Mouse (Mus musculus): ENCODE measurements around the gene Hnrnpab.

Gene Hnrnpab

GRCm38 (mm10) chr11:51606447-51607095, at the start of gene Hnrnpab:
Gene Hnrnpab, minus strand, starts transcription at chr11:51606847.
- peak; percentile 92 for DNase-seq (ENCODE audit: low read depth, low spot score)

GRCm38 (mm10) chr11:51654891-51655290, 48.2 kb upstream of the Hnrnpab start:
- no peak for DNase-seq (ENCODE audit: low read depth, low spot score)

DNA sequence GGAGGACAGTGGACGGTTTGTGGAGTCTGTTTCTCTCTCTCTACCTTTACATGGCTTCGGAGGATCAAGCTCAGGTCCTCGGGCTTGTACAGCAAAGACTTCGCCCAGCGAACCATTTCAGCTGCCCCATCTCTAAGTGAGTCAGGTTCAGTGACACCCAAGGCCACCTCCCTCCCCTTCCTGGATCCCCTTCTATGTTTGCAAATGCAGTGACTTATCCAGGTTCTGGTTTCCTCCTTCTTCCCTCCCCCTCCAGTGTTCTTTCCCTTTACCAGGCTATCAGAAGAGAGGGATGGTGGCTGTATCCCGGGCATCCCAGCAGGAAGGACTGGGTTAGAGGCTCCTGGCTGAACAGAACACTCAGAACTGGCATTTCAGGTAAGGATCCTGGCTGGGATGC, 47.1 kb upstream of the Hnrnpab start:
- no peak for DNase-seq (ENCODE audit: low read depth, low spot score)

DNA sequence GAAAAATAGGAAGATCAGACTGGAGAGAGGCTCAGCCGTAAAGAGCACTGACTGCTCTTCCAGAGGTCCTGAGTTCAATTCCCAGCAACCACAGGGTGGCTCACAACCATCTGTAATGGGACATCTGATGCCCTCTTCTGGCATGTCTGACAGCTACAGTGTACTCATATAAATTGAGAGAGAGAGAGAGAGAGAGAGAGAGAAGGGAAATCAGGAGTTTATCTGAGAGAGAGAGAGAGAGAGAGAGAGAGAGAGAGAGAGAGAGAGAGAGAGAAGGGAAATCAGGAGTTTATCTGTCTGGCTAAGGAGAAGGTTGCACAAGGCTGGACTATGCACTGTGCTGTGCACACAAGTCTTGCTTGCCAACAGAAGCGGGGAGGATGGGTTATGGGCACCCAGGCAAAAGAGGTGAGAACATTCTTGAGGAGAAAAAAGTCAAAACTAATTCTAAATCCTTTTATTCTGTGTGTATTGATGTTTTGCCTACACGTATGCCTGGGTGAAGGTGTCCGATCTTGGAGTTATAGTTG, 46.3 kb upstream of the Hnrnpab start:
- no peak for DNase-seq (ENCODE audit: low read depth, low spot score)

GRCm38 (mm10) chr11:51650691-51651515, 44.3 kb upstream of the Hnrnpab start, which contains the start of the genes N4bp3 and D930048N14Rik:
Gene N4bp3, minus strand, starts transcription at chr11:51650842.
Gene D930048N14Rik, plus strand, starts transcription at chr11:51650954.
- DNase-seq (ENCODE audit: low read depth, low spot score) = no peak

GRCm38 (mm10) chr11:51650261-51650660, 43.6 kb upstream of the Hnrnpab start:
- no peak for DNase-seq (ENCODE audit: low read depth, low spot score)

- no peak for DNase-seq (ENCODE audit: low read depth, low spot score)
These were observed 43.2 kb upstream of the Hnrnpab start for GRCm38 (mm10) chr11:51649889-51650199.

DNA sequence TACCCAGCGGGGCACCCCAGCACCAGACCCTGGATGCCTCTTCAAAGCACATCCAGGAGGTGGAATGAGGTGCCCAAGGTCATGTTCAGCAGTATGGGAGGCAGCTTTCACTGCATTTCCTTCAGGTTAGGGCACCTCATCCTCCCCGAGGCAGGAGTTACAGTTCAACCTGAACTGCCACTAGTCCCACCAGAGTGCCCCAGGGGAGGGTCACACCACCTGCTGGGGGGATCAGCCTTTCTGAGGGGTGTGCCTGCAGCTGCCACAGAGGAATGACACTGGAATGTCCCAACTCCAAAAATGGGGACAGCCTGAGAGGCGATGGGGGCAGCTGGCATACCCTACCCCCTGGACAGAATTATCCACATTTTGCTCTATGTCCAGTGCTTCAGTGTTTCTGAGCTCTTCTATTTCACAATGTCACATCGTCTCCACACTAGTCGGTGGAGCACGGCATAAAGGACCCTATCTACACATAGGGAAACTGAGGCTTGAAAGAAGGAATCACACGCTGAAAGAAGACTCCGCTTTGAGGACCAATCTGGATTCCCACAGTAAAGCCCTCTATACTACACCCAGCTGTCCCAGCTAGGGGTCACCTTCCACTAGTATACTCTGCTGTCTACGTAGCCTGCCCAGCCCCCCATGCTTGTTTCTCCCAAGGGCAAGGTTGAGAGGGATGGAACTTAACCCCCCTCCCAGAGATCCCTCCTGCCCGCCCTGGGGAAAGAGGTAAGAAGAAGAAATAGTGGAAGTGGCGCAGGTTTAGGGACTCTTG, 42.7 kb upstream of the Hnrnpab start:
- no peak for DNase-seq (ENCODE audit: low read depth, low spot score)

DNA sequence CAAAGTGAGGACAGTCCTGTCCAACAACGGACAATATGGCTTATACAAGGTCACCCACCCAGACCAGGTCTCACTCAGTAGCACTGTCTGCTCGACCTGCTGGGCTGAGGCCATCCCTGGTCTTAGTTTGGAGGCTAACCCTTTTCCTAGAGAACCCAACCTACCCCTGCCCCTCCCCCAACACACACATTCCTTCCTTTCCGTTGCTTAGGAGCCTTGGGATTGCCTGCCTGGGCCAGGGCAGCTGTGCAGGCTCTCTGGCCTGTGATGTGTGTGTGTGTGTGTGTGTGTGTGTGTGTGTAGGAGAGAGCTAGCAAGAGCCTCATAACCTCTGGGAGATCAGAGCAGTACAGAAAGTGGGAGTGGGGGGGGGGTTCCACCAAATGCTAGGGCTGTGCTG, 41.9 kb upstream of the Hnrnpab start:
- no peak for DNase-seq (ENCODE audit: low read depth, low spot score)

DNA sequence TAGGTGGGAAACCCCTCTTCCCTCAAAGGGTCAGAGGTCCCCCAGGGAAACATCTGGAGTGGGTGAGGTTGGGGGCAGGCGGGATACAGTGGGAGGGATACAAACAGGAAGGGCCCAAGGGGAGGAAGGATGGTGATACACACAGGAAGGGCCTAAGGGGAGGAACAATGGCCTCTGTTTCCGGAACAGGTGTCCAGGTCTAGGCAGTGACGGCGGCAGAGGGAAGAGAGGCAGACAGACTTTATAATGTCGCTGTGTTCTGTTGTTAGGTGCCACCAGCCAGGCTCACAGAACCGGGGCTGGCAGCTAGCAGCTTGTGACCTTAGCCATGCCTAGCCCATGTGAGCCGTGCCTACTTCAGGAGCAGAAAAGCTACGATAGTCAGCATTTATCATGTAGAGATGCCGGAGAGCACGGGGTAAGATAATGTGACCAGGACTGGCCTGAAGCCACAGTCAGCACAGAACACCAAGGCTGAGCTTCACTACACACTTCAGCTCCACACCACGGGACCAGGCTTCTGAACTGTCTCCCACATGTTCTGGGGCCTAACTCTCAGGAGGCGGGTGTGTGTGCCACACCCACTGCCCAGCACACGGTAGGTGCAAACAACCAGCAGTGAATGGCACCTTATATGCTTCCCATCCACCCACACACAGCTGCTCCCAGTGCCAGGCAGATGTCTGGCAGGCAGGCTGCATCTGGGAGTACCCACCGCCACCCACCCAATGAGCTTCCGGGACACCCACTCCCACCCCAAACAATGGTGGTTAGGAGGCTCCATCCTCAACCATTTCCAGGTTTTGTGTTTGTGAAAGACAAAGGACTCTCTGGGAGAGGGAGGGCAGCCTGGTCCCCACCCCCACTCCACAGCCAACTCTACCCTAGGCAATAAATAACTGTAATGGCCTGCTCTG, 40.4 kb upstream of the Hnrnpab start:
- DNase-seq (ENCODE audit: low read depth, low spot score) = no peak

DNA sequence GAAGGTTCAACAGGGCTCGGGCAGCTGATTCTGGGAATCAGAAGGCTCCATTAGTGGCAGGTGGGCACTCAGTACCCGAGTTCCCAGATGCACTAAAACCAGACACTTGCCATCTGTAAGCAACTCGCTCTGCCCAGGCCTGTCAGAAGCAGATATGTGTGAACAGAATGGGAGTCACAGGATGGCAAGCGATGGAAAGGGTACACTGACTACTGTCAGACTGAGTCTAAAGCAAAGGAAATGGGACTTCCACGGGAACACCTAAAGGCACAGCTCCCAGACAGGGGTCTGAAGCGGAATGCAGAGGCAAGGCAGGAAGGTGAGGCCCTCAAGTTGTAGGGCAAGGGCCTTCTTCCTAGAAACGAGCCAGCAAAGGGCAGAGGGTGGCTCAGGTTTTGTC, 39.6 kb upstream of the Hnrnpab start:
- DNase-seq (ENCODE audit: low read depth, low spot score) = no peak

DNA sequence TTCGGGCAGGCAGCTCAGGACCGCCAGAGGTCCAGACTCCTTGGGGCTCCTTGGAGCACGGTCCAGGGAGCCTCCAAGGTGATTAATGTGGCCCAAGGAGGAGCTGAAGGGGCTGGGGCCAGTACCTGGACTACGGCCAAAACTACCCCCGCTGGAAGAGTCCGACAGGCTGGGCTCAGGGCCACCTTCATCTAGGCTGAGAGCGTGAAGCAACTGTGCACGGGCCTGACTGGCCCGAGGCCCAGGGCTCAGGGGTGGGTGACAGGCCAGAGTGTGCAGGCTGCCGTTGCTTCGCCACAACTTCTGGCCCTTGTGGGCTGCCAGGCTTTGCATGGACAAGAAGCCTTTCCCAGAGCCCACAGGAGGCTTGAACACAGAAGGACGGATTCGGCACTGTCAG, 38.6 kb upstream of the Hnrnpab start:
- no peak for DNase-seq (ENCODE audit: low read depth, low spot score)

GRCm38 (mm10) chr11:51644217-51644616, 37.6 kb upstream of the Hnrnpab start:
- no peak for DNase-seq (ENCODE audit: low read depth, low spot score)

GRCm38 (mm10) chr11:51643761-51644160, 37.1 kb upstream of the Hnrnpab start:
- DNase-seq (ENCODE audit: low read depth, low spot score) = no peak

DNA sequence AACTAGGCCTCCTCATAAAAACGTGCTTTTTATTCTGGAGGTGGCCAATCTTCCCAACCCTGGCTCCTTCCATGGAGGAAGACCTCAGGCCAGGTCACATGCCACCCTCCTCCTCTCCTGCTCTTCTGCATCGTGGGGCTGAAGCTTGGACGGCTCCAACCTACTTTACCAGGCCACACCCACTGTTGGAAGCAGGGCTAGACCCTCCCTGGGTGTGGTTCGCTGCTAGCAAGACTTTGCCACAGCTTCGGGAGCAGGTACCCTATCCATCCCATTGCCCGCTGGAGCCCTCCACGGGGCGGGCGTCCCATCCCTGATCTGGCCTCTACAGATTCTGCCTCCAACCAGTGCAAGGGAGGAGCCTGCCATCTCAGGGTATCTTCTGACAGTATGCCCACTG, 36.6 kb upstream of the Hnrnpab start:
- no peak for DNase-seq (ENCODE audit: low read depth, low spot score)

DNA sequence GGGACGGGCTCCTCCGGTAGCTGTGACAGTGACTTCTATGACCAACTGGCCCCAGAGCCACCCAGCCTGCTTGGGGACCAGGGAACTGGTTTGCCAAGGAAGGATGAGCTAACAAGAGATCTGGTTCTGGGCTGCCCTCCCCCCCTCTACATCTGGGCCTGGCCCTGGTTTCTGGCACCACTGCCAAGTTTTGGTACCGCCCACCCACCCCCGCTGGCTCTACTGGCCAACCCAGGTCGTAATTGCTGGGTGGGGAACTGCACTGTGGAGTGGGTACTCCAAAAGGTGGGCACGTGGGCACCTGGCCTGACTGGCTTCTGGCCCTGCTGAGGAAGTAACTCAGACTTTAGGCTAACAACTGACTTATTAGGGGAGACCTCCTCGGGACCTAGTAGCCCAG, 34.1 kb upstream of the Hnrnpab start:
- DNase-seq (ENCODE audit: low read depth, low spot score) = no peak

GRCm38 (mm10) chr11:51638497-51638896, 31.9 kb upstream of the Hnrnpab start:
- no peak for DNase-seq (ENCODE audit: low read depth, low spot score)

DNA sequence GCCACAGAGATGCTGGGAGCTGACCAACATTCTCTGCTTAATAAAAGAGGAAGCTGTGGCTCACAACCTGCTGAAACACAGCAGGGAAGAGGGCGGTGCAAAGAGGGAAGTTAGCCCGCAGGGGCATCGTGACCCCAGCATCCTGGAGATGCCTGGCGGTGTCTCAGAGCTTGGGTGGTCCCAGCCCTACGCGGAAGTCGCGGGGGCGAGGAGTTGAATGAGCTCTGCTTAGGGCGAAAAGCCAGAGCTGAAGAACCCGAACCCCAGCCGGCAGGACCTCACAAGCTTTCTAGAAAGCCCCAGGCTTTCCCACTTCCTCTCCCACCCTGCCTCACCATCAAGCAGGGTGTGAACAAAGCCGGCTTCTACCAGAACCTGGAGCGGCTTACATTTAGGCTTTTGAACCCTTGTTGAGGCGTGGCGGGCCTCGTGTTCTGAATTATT, 31.3 kb upstream of the Hnrnpab start:
- DNase-seq (ENCODE audit: low read depth, low spot score) = no peak

DNA sequence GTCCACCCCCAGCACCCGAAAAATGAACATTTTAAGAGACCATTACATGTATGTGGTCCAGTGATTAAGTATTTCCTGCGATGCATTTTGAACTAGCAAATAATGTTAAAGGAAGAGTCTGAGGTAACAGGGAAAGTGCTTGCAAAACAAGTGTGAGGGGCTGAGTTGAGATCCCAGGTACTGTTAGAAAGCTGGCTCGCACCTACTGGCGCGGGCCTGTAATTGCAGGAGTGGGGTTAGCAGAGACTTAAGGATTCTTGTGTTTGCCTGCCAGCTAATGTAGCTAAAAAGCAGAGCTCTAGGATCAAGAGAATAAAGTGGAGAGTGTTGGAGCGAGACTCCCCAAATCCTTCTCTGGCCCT, 29.7 kb upstream of the Hnrnpab start:
- DNase-seq (ENCODE audit: low read depth, low spot score) = peak; percentile 65

GRCm38 (mm10) chr11:51635525-51636322, 29.1 kb upstream of the Hnrnpab start, which contains the start of gene Rmnd5b:
Gene Rmnd5b, minus strand, starts transcription at chr11:51635896.
- DNase-seq (ENCODE audit: low read depth, low spot score) = peak; percentile 91
